Mouse (Mus musculus) left cerebral cortex, adult 8-10 months (tissue): ENCODE measurements around the gene Serpina3n. TPM values are rescaled to one million over a fixed set of nuclear protein-coding genes. Genes with fewer than 3 reads are reported as not detected.
"Not testable (repeated sequence)": the region's sequence is repeated elsewhere in the genome, so short reads cannot be mapped to it uniquely, and the experiment has no call there.

Experiments
- DNase-seq, 2 experiments: peaks; one replicate each; pipeline ENCODE4 v3.0.0; 2022; ENCODE audit warnings: low spot score in 2 of 2
- total RNA-seq, 4 experiments: library from RNA; stranded (reverse); gene quantifications; 2 replicates each; pipeline ENCODE4 v1.2.4; 2022

The Serpina3n gene
- total RNA-seq: 10 to 100 TPM; 13.8 to 90.9 (median 32.5) TPM

DNA sequence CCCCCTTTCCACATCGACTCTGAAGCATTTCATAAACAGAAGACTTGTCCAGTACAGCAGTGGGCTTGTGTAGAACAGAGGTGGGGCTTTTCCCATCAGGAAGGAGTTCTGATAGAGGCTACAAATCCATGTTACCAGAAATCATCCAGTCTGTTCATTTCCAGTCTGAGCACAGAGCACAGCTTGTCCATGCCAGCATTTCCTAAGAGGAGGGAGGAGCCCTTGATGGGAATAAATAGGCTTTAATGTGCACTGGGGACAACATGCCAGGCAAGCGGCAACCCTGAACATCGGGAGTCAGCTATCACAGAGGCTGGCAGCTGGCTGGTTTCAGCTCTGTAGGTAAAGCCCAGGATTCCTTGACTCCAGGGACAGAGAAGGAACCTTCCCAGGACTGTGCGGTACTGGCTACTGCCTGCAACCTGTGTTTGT lies at the start of gene Serpina3n:
Serpina3n (plus strand) TSS at position 276 of the 432 bp plus-strand sequence.
- DNase-seq: no peak

DNA sequence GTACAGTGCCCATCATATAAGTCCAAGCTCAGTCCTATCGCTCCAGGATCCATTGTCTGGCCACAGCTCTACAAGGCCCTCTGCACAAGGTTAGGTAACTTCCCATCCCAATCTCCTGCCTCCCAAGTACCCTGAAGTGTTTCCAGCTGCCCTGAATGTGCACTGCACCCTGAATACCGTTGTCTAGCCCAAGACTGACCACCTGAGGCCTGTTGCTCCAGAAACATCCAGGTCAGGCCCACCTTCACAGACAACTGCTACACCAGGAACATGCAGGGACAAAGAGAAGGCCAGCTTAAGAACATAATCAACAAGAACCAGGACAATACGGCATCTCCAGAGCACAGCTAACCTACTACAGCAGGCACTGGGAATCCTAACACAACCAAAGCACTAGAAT lies 36.5 kb upstream of the Serpina3n start:
- DNase-seq: no peak

DNA sequence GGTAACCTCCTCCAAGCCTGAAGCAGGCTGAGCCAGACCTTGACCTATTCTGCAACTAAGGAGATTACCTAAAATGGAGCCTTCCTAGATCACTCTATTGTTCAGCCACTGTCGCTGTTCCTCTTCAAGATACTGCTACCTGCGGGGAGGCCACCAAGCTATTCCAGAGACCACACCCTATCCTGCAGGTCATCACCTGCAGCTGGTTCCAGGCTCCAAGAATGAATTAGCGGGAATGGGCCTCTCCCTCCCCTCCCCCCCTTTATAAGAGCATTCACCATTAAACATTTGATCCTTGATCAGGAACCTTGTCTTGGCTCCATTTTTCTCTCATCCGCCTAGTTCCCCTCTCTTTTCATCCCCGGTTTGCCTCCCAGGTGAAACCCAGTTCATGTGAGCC lies 29.4 kb upstream of the Serpina3n start:
- DNase-seq: not testable (repeated sequence)

- DNase-seq: not testable (repeated sequence)
Observed at GRCm38 (mm10) chr12:104378351-104378750, 28.2 kb upstream of the Serpina3n start.

GRCm38 (mm10) chr12:104378815-104379214 lies 27.7 kb upstream of the Serpina3n start:
- not testable (repeated sequence) for DNase-seq

- DNase-seq: no peak
Observed at GRCm38 (mm10) chr12:104379856-104380255, 26.7 kb upstream of the Serpina3n start.

GRCm38 (mm10) chr12:104381071-104381604 lies 25.4 kb upstream of the Serpina3n start:
- DNase-seq: not testable (repeated sequence)

DNA sequence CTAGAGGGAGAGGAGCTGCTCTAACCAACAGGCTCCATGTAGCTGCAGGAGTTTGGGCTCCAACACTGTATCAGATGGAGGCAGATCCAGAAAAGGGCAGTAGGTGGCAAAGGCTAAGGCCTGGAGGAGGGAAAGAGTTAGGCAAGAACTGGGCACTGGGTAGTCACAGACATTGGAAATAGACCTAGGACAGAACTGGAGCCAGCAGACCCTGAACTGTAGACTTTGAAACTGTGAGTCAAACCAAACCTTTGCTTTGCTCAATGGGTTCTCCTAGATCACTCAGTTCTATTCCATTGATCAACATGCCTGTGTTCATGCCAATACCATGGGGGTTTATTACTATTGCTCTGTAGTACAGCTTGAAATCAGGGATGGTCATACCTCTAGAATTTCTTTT lies 20.5 kb upstream of the Serpina3n start:
- not testable (repeated sequence) for DNase-seq

- DNase-seq: not testable (repeated sequence)
Observed at GRCm38 (mm10) chr12:104386878-104387277, 19.7 kb upstream of the Serpina3n start.

DNA sequence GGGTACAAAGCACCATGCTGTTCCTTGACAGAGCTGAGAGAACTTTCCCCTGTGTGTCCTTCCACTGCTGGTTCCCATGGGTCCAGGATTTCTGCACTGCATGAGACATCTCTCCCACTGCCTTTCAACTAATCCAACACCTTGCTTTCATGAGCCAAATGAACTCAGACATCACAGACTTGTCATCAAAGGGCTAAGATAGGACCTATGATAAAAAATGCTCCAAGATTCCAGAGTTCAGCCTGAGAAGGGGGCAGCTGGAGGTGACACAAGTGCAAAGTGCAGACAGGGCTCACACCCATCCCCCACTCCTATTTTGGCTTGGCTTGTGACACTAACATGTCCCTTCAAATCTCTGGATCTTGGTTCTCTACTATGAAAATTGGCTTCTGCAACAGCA lies 18.1 kb upstream of the Serpina3n start:
- no peak for DNase-seq

GRCm38 (mm10) chr12:104391057-104391456 lies 15.5 kb upstream of the Serpina3n start:
- DNase-seq: not testable (repeated sequence)

GRCm38 (mm10) chr12:104403968-104404367 lies 2.6 kb upstream of the Serpina3n start:
- DNase-seq: no peak

DNA sequence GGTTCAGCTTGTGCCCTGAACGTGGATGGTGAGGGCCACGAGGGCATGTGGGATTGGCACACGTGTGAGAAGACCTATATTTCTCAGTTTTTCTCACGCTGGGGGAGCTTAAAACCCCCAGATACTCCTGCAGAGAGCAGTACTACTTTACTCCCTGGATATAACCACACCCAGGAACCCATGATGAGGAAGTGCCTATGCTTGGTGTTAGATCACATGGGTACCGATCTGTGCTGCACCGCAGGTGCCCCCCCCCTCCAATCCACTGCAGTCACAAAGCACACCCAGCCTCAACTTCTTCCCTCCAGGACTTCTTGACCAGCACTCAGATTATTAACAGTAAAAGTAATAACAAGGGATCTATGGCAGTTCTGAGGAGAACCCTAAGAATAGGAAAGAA lies 6.0 kb downstream of the Serpina3n start:
- DNase-seq: no peak

DNA sequence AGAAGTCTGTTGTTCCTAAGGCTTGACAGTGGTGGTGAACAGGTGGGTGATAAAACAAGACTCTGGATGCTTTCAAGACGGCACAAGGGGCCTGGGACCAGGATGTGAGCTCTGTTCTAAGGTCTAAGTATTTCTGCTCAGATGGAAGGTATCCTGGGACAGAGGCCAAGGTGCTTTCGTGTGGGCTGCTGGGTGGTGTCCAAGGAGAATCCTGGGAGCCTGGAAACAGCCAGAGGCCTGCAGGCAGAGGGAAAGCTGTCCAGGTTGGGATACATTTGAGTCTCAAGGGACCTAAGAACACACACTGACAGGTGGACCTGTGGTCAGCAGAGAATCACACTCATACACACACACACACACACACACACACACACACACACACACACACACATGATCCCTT lies 8.0 kb downstream of the Serpina3n start:
- DNase-seq: no peak

- DNase-seq: peak; percentile 12 to 89
Observed at GRCm38 (mm10) chr12:104415625-104416315, 9.2 kb downstream of the Serpina3n start.

GRCm38 (mm10) chr12:104418340-104419135 lies 12.0 kb downstream of the Serpina3n start:
- DNase-seq: peak; percentile 31 to 75

GRCm38 (mm10) chr12:104419136-104419462 lies 12.6 kb downstream of the Serpina3n start:
- DNase-seq: no peak

DNA sequence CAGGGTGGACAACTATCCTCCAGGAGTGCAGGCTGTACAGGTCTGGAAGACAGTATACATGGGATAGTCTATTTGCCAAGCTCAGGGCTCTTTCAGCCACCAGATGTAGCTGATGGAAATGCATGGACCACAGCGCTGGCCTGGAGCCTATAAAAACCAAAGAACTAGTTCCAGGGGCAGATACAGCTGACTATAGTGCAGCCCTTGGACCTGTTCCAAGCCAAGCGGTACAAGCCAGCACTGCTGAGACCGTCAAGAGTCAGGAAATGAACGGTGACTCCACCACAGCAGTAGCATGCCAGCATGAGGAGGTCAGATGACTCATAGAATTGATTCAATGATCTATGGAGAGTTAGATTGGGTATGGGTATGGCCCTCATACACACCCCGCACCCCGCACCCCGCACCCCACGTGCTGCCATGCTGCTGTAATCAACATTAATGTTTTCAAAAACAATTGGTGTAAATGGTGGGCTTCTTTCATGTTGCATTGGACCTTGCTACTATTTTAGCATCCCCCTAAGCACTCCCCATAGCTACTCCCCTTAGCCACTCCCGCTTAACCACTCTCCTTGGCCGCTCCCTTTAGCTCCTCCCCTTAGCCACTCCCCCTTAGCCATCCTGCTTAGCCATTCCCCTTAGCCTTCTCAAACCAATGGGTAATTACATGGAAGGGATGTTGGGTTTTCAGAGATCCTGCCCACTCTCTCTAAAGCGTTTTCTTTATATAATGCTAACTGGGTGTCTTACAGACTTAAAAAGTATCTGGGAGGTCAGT lies 16.3 kb downstream of the Serpina3n start:
- DNase-seq: no peak

DNA sequence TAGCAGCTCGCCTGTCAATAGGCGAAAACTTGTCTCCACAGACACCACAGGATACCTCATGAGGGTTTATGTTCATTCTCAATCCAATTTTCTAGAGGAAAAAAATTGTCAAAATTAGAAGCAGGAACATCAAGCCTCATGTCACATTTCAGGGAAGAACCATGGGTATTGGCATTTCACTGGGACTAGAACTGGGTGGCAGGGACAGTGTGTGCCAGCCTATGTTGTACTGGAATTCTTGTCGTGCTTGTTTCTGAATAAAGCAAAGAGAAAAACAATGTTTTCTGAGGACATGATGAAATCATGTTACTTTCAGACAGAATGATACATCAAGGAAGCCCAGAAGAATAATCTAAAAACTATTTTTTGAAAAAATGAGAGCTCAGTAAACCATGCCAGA lies 19.1 kb downstream of the Serpina3n start:
- no peak for DNase-seq

DNA sequence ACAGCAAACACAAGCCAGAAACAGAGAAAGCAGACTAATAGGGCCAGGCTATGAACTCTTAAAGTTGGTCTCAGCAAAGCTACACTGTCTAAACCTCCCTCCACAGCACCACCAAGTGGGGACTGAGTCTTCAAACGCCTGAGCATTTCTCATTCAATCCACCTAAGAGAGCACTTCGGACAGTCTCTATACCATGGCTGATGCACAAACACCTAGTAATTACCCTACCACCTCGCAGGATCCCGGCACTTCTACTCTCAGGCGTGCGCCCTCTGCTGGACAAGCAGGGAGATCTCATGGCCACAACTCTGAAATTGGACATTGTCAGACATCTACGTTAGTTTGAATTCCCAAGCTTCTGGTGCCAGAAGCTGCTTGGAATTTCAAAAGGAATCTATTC lies 20.4 kb downstream of the Serpina3n start:
- DNase-seq: no peak

DNA sequence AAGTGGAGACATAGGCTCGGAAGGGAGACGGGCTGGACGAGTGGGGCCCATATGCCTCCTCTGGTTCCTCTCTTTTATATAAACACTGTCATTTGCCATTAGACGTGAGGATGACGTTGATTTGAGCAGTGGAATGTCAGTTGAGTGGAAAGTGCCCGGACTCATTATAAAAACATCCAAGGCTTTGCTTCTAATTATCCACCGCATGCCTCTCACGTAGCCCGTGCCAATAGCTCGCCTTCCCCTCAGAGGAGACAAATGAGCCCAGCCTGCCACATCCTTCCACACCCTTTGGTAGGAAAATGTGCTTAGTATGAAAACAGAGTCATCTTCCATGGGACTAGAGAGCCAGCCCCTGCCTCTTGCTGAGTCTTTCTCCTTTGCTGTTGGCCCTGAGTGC lies 24.8 kb downstream of the Serpina3n start:
- DNase-seq: no peak

- no peak for DNase-seq
Observed at GRCm38 (mm10) chr12:104433214-104433613, 26.7 kb downstream of the Serpina3n start.
